Mouse (Mus musculus) left cerebral cortex, postnatal 36 days (tissue): ENCODE data around the gene Mta1. TPM values are rescaled to one million over a fixed set of nuclear protein-coding genes. Genes with fewer than 3 reads are reported as not detected.

Source experiments
- DNase-seq, 2 experiments: peaks; one replicate each; pipeline ENCODE4 v3.0.0; 2021 to 2022; ENCODE audit warnings: low spot score in 2 of 2, mixed read lengths in 1 of 2
- intact Hi-C: fragments of 180-260 bp; cut with DNase I; formaldehyde crosslinking; loops from one replicate; pipeline ENCODE4 v1.15.1; 2025
- microRNA-seq: library from miRNA; unstranded; fragments of <30 nt; microRNA quantifications from one replicate; pipeline ENCODE4 v1.2.0, GENCODE M21; 2022
- total RNA-seq, 2 experiments: library from RNA; stranded (reverse); gene quantifications; 2 replicates each; pipeline ENCODE4 v1.2.3; 2021

Mta1 gene
- total RNA-seq, 2 experiments from 2014 or later: 79.8 to 80.2 TPM

DNA sequence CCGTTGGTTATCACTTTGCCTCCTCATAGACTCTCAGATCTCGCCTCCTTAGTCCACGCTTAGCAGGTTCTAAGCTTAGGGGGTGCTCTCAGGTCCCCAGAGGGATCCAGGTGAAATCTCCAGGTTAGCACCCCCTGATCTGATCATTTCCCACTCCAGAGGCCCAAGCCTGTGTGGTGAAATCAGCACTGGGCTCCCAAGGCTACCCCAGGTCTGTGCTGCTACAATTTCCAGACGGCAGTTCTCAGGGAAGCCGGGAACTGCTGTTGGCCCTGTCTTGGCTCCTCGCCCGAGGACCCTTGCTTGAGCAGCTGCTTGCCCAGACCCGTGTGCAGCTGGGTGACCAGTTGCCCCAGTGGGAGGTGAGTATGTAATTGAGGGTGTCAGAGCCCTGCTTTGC lies 58.9 kb downstream of the Mta1 start:
- intact Hi-C loops: no loop called here
- DNase-seq: no peak

GRCm38 (mm10) chr12:113157521-113157920 lies 59.4 kb downstream of the Mta1 start:
- intact Hi-C loops: no loop called here

GRCm38 (mm10) chr12:113157971-113158370 lies 59.9 kb downstream of the Mta1 start:
- intact Hi-C loops: no loop called here
- no peak for DNase-seq

More at GRCm38 (mm10) chr12:113157521-113157920, 59.4 kb downstream of the Mta1 start:
- no peak for DNase-seq

- DNase-seq: no peak
- intact Hi-C loops: no loop called here
These were observed 65.5 kb downstream of the Mta1 start for GRCm38 (mm10) chr12:113163561-113164006.

DNA sequence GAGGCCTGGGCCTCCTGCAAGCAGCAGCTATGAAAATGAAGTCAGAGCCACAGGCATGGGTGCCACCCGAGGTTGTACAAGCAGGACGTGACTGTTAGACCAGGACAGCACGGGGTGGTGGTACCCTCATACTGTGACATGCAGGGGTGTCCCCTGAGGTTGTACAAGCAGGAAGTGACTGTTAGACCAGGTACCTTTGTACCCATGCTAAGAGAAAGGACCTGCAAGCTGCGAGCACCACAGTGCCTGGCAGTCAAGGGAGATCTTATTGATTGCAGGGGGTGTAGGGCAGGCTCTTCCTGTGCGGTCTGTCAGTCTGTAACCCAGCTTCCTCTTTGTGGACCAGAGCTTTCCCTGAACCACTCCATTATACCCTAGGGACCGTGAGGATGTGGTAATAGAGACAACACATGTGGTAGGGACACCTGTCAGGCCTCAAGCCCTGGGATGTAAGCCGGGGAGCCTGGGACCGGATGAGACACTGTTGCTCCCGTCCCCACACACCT lies 70.0 kb downstream of the Mta1 start:
- intact Hi-C loops: no loop called here
- no peak for DNase-seq

DNA sequence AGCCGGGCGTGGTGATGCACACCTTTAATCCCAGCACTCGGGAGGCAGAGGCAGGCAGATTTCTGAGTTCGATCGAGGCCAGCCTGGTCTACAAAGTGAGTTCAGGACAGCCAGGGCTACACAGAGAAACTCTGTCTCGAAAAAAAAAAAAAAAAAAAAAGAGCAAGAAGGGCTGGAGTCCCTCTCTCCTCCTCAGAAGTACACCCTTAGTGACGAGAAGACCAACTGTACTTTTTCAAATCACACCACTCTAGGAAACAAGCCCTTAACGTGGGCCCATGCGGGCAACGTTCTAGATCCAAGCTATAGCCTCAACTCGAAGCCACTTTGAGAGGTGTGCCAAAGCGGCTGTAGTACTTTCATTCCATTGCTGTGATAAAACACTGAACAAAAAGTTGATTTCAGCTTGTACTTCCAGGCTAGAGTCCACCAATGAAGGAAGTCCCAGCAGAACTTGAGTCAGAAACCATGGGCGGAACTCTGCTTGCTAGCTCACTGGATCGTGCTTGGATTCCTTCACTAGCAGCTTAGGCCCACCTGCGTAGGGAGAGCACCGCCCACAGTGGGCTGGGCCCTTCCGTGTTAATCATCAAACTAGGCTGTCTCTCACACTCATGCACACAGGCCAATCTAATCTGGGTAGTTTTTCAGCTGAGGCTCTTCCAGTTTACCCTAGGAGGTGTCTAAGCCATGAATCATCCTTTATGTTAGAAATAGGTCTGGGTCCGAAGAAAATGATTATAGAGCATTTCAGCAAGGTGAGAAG lies 79.1 kb downstream of the Mta1 start:
- no peak for DNase-seq
- intact Hi-C loops: no loop called here

DNA sequence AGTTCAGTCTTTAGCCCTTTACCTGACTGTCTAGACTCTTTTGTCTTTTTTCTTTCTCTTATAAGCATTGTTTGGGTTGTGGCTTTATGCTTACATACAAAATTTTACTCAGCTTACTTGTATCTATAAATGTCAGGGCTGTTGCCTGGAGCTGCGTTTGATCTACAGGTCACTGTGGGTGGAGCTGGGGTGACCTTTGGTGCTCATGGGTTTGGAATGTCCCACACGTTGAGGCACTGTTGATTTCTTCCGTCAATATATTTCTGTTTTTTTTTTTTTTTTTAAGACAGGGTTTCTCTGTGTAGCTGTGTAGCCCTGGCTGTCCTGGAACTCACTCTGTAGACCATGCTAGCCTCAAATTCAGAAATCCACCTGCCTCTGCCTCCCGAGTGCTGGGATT lies 82.9 kb downstream of the Mta1 start:
- no peak for DNase-seq
- intact Hi-C loops: no loop called here

DNA sequence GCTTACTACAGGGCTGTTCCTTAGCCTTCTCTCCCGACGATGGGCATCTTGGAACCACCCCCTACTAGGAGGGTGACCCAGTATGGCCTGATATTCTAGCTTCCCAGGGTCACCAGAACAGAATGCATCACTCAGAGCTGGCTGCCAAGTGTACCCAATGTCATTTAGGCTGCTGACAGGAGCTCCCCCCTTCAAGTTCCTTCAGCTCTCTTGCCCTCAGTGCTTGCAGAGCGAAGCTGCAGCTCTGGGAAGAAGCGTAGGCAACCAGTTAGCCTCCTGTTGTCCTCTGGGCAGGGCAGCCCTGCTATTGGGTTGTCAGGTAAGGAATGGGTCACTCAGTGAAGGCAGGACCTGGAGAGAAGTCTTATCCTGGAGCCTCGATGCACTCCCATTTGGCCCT lies 86.9 kb downstream of the Mta1 start:
- no peak for DNase-seq
- intact Hi-C loops: loop anchor here (5.0 kb wide), 1 partner anchor 43 kb away; the partner anchor contains the start of gene Crip2

DNA sequence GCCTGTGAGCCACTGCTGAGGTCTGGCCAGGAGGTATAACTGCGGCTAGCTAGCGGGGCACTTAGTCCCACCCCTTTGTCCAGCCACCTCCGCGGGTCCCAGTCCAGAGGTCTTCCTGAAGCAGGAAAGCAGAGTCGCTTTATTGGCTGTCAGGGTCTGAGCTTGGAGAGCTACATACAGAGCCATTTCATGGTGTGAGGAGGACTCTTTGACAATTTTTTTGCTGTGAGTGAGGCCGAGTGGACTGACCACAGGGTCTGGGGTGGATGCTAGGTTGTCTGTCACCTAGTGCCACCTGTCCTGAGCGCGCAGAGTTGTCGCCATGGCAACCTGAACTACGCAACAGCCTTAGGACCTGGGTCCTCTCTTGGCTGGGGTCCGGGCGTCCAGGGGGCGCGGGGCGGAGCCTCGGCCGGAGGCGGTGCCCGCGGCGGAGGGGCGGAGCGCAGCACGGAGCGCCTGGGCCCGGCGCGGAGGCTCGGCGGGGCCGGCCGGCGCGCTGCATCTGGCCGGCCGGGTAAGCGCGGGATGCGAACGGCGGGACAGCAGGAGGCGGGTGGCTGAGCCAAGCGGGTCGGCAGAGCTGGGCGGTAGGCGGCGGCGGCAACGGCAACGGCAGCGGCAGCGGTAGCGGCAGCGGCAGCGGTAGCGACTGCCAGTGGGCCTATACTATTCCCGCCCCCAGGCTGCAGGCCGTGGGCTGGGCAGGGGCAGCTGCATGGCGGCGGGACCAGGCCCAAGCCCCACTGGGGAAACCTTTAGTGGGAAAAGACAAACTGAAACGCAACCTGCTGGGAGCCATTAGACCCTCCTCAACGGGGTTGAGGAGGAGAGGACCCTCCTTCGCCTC lies 87.6 kb downstream of the Mta1 start, which contains the start of gene Tmem121:
Gene Tmem121 (plus strand): TSS at position 489 of the 850 bp plus-strand sequence.
- peak; percentile 54 to 65 for DNase-seq
- intact Hi-C loops: loop anchor here (5.0 kb wide), 1 partner anchor 43 kb away; the partner anchor contains the start of gene Crip2

DNA sequence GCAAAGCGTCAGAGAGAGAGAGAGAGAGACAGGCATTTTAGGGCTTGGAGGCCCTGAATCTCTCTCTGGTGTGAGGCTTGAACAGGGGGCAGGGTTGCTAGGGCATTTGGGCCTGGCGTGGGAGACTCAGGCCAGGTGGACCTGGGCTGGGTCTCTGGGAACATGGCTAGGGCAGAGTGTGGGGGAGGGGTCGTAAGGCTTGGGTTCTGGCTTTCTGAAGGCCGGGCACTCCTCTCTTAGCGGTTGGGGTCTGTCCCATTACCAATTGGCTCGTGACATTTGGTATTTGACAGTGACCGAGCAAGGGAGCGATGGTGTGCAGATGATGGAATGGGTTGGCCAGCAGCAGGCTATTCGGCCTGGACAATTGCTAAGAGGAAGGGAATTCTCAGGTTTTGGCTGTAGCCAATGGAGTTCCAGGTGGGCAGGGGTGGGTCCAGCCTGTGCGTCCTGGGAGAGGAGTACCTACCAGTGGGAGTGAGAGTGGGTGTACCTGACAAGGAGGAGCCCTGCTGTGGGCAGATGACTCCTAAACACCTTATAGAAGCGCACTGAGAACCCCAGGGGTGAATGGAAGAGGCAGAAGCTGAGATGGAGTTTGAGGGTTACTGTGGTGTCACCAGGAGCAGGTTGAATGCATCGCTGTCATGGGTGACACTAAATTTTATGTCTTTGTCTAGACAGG lies 88.4 kb downstream of the Mta1 start:
- peak in 1 of 2 experiments; percentile 32 for DNase-seq
- intact Hi-C loops: loop anchor here (5.0 kb wide), 1 partner anchor 44 kb away; the partner anchor contains the start of gene Crip2

Small RNA genes lying within 50 kb of the gene (microRNA-seq; reads per million reads assigned to microRNA genes)
- not detected for gene Gm44471

Other genes with a start within 250 kb of the Mta1 start
- not detected for gene Gpr132, start 230.1 kb upstream of the Mta1 start, total RNA-seq
- 10 to 100 TPM; 47.9 to 61.7 TPM for gene Jag2, start 168.5 kb upstream of the Mta1 start, total RNA-seq
- gene Nudt14, start 156.2 kb upstream of the Mta1 start, total RNA-seq: 10 to 100 TPM; 11.0 to 12.3 TPM
- 10 to 100 TPM; 59.3 to 74.3 TPM for gene Btbd6, start 121.8 kb upstream of the Mta1 start, total RNA-seq
- gene Brf1, start 97.6 kb upstream of the Mta1 start, total RNA-seq: 10 to 100 TPM; 41.4 to 55.5 TPM
- gene Pacs2, start 83.8 kb upstream of the Mta1 start, total RNA-seq: 10 to 100 TPM; 70.4 to 74.2 TPM
- gene Tex22, start 23.8 kb upstream of the Mta1 start, total RNA-seq: under 1 TPM; 0.35 to 0.52 TPM
- gene Crip2, start 42.0 kb downstream of the Mta1 start, total RNA-seq: 100 to 1,000 TPM; 154 to 164 TPM
- gene Crip1, start 48.0 kb downstream of the Mta1 start, total RNA-seq: 10 to 100 TPM; 12.9 to 14.2 TPM
- 1 to 10 TPM; 1.5 to 2.1 TPM for gene Tedc1, start 58.1 kb downstream of the Mta1 start, total RNA-seq
- gene Tmem121, start 87.7 kb downstream of the Mta1 start, total RNA-seq: 10 to 100 TPM; 24.9 to 31.1 TPM